Mouse (Mus musculus) hindbrain, embryonic 16.5 days (tissue): ENCODE results near the gene Kazn. TPM values are rescaled to one million over a fixed set of nuclear protein-coding genes. Genes with fewer than 3 reads are reported as not detected.

Source experiments
- ATAC-seq: fragments of 200-750 bp; cut with Nextera tagmentation; 2 replicates; pipeline ENCODE4 v1.8.0; 2017; ENCODE audit warnings: moderate TSS enrichment, moderate library complexity
- H3K27ac ChIP-seq: fragments of 300-500 bp; sonication (generic); 2 replicates; pipeline ENCODE4 v1.5.1; 2014; ENCODE audit warnings: low read depth, mild to moderate bottlenecking, control low read depth, low read length, moderate library complexity
- H3K27me3 ChIP-seq: fragments of 300-500 bp; sonication (generic); replicated peaks from 2 replicates; pipeline ENCODE4 v1.6.1; 2014; ENCODE audit warnings: low read length; ENCODE audit not compliant: control insufficient read depth, insufficient read depth
- H3K36me3 ChIP-seq: fragments of 300-500 bp; sonication (generic); 2 replicates; pipeline ENCODE4 v1.6.1; 2014; ENCODE audit warnings: mild to moderate bottlenecking, low read length, moderate library complexity, mixed read lengths; ENCODE audit not compliant: control insufficient read depth, insufficient read depth
- H3K4me1 ChIP-seq: fragments of 300-500 bp; sonication (generic); 2 replicates; pipeline ENCODE4 v1.6.1; 2014; ENCODE audit warnings: low read depth, low read length; ENCODE audit not compliant: control insufficient read depth, insufficient read depth
- H3K4me2 ChIP-seq: fragments of 300-500 bp; sonication (generic); 2 replicates; pipeline ENCODE4 v1.6.1; 2014; ENCODE audit warnings: mild to moderate bottlenecking, low read length, control low read depth, moderate library complexity
- H3K4me3 ChIP-seq: fragments of 300-500 bp; sonication (generic); 2 replicates; pipeline ENCODE4 v1.5.1; 2014; ENCODE audit warnings: mild to moderate bottlenecking, low read length, control low read depth, moderate library complexity
- H3K9ac ChIP-seq: fragments of 300-500 bp; sonication (generic); 2 replicates; pipeline ENCODE4 v1.6.1; 2014; ENCODE audit warnings: low read depth, mild to moderate bottlenecking, control low read depth, low read length, moderate library complexity
- H3K9me3 ChIP-seq: fragments of 300-500 bp; sonication (generic); 2 replicates; pipeline ENCODE4 v1.6.1; 2014; ENCODE audit warnings: mild to moderate bottlenecking, low read length, moderate library complexity; ENCODE audit not compliant: control insufficient read depth
- WGBS: fragments of 180-500 bp; shearing (Covaris S2); extraction: QIAGEN DNeasy Blood & Tissue Kit; methylation state at CpG from one replicate; pipeline ENCODE4 v1.1.7; 2014; 5-methylcytosine and 5-hydroxymethylcytosine counted together
- polyA plus RNA-seq: library from polyadenylated mRNA; unstranded; fragments of >200 nt; fragmentation: Nextera tagmentation; extraction: Ambion mirVana; gene quantifications from 2 replicates; pipeline ENCODE4 v1.2.1, GENCODE M21; 2015

Gene Kazn
- polyA plus RNA-seq, result 26.4 and 27.1 TPM in 2 replicates

DNA sequence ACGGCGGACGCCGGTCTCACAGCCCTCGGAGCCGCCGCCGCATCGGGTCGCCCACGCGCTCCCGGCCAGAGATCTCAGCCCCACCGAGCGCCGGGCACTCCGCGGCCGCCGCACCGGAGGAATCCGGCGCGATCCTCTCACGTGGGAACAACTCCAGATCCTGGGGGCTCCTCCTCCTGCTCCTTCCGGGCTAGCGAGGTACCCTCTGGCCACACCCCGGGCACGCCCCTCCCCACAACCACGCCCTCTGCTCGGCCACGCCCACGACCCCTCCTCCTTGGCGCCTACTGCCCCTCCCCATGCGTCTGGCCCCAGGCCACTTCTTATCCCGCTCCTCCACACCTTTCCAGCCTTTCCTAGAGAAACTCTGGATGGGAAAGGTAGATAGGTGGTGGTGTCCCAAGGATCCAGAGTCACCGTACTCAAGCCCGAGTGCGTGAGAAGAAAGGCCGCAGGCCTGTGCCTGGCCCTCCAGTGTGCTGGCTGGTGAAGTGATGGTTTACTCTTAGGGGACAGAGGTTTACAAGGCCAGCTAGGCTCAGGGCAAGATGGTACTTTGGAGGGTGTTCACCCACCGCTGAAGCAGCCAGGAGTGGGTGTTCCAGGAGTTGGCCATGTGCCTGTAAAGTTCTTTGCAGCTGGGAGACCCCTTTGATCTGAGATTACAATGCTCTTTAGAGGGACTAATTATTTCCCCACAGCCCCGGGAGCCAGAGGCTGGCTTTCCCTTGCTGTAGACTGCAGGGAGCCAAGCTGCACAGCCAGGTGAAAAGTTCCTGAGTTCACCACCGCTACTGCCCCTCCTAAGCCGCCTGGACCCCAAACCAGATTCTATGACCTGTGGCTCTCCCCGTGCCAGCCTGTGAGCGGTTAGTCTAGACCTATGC lies at the start of gene Kazn:
Gene Kazn, minus strand, starts transcription at position 162 of the 887 bp plus-strand sequence.
- 7% methylated on average over 24 of the region's 46 CpGs for WGBS
- H3K4me3 ChIP-seq, result peak within 1 kb of the TSS; percentile 67
- peak; percentile 71 for ATAC-seq
- H3K4me2 ChIP-seq, result peak within 1 kb of the TSS; percentile 98
- H3K4me1 ChIP-seq, result peaks cover 17% of the 10 kb centered on the region
- H3K9ac ChIP-seq, result peak within 1 kb of the TSS; percentile 83
- no peaks in the 10 kb centered on the region for H3K9me3 ChIP-seq
- no peaks in the 10 kb centered on the region for H3K36me3 ChIP-seq
- H3K27ac ChIP-seq, result peak within 1 kb of the TSS; percentile 57
- H3K27me3 ChIP-seq, result no peaks in the 10 kb centered on the region

DNA sequence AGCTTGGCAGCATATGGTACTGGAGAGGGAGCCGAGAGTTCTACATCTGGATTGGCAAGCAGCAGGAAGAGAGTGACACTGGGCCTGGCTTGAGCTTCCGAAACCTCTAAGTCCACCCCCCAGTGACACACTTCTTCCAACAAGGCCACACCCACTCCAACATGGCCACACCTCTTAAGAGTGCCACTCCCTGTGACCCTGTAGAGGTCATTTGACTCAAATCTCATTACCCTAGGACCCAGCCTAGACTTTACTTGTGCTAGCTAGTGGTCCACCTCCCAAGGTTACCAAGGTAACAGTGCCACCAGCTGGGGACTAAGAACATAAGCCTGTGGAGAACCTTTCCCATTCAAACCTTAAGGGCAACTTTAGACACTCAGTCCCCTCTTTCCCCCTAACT lies 46.3 kb upstream of the Kazn start:
- Histone ChIP-seq H3K9ac (no peak overlapping the region), H3K4me3 (no peak overlapping the region), H3K27me3 (no peaks in the 10 kb centered on the region), H3K4me1 (no peaks in the 10 kb centered on the region; the same call in 1 of the 2 replicates), H3K4me2 (no peak overlapping the region), H3K9me3 (no peaks in the 10 kb centered on the region), H3K36me3 (no peaks in the 10 kb centered on the region; the same call in 1 of the 2 replicates), H3K27ac (no peak overlapping the region)
- ATAC-seq, result no peak
- WGBS, result 74% methylated on average over 2 of the region's 2 CpGs

DNA sequence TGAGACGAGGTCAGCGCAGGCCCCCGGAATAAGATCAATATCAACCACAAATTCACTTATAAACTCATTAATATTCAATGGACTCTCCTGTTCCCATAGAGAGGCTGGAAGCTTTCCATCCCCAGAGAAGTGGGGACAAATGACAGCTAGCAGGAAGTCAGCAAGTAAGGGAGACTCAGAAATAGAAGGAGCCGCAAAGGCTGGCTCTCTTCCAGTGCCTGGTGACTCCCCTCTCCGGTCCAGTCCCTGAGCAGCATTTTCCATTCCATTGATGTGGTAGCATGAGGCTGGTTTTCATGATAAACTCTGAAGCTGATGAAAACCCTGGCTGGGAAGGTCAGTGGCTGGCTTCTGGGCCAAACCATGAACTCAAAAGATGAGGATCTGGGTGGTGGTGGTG lies 44.7 kb upstream of the Kazn start:
- H3K36me3 ChIP-seq, result no peaks in the 10 kb centered on the region; the same call in 1 of the 2 replicates
- H3K9ac ChIP-seq, result no peak overlapping the region
- H3K27me3 ChIP-seq, result no peaks in the 10 kb centered on the region
- no peak for ATAC-seq
- no peak overlapping the region; the same call in 1 of the 2 replicates for H3K27ac ChIP-seq
- H3K4me1 ChIP-seq, result no peaks in the 10 kb centered on the region; the same call in 1 of the 2 replicates
- no peak overlapping the region for H3K4me2 ChIP-seq
- WGBS, result 55% methylated on average over 5 of the region's 5 CpGs
- no peak overlapping the region for H3K4me3 ChIP-seq
- no peaks in the 10 kb centered on the region for H3K9me3 ChIP-seq

DNA sequence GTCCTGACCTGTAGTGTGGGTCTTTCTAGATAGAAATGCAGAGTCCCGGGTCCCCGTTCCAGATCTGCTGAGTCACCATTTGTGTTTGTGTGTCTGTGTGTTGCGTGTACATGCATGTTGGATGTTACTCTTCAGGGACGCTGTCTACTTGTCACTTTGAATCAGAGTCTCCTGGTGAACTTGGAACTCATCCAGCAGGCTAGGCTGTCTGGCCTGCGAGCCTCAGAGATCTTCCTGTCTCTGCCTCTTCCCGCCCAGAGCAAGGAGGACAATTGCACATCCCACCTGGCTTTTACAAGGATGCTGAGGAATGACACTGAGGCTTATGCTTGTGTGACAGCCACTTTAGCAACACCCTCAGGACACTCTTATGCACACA lies 39.0 kb upstream of the Kazn start:
- no peak overlapping the region for H3K4me2 ChIP-seq
- no peaks in the 10 kb centered on the region for H3K36me3 ChIP-seq
- WGBS, result 86% methylated on average over 6 of the region's 6 CpGs
- H3K9me3 ChIP-seq, result no peaks in the 10 kb centered on the region
- no peak overlapping the region for H3K9ac ChIP-seq
- peaks cover 9% of the 10 kb centered on the region for H3K4me1 ChIP-seq
- no peak overlapping the region for H3K27ac ChIP-seq
- ATAC-seq, result no peak
- no peak overlapping the region for H3K4me3 ChIP-seq
- no peaks in the 10 kb centered on the region for H3K27me3 ChIP-seq

DNA sequence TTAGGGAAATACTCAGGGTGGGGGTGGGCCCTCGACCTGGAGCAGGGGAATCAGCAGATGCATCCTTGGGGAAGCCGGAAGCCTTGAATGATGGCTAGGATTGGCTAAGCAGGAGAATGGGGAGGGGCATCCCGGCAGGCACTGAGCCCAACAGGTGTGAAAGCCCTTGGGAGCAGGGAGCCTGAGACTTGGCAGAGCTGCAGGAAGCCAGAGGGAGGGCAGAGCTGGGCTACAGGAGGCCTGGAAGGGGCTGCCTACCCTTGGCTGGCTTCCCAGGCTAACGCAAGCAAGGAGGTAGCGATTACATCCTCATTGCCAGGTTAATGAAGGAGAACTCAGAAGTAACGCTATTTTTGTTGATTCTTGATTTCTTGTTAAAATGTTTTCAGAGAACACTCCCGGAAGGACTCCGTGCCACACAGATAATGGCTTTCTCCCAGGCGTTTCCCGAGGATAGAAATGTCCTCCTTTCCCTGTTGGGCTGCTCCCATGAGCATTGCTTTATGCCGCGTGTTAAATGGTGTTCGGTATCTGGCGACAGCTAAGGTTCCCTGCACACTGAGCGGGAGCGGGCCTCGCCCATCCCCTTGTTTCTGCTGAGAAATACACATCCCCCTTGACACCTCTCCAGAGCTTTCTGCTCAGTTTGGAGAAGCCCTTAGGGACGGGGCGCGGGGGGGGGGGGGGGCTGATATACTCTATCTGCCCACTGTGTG lies 38.4 kb upstream of the Kazn start:
- Histone ChIP-seq H3K4me2 (peak overlapping the region; percentile 32; the same call in 1 of the 2 replicates), H3K27me3 (no peaks in the 10 kb centered on the region), H3K27ac (no peak overlapping the region), H3K9me3 (no peaks in the 10 kb centered on the region), H3K9ac (no peak overlapping the region), H3K4me1 (peaks cover 9% of the 10 kb centered on the region), H3K36me3 (no peaks in the 10 kb centered on the region), H3K4me3 (no peak overlapping the region)
- 28% methylated on average over 20 of the region's 20 CpGs for WGBS
- peak; percentile 18; the same call in 1 of the 2 replicates for ATAC-seq

DNA sequence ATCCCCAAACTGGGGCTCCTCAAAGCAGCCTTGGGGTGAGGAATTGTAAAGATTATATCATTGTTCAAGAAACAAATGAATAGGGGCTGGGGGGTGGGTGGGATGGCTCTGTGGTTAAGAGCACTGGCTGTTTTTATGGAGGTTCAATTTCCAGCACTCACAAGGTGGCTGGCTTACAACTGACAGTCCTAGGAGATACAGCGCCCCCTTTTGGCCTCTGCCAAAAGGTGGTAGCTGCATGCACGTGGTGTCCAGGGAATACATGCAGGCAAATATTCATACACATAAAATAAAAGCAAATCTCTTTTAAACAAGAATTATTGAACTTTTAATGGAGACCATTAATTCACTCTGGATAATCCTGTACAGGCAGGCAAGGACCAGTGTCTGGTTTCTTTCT lies 36.0 kb upstream of the Kazn start:
- Histone ChIP-seq H3K4me2 (no peak overlapping the region), H3K9ac (no peak overlapping the region), H3K36me3 (no peaks in the 10 kb centered on the region), H3K4me1 (peaks cover 9% of the 10 kb centered on the region), H3K4me3 (no peak overlapping the region), H3K9me3 (no peaks in the 10 kb centered on the region), H3K27me3 (no peaks in the 10 kb centered on the region), H3K27ac (no peak overlapping the region)
- ATAC-seq, result no peak
- WGBS, result 50% methylated on average over 2 of the region's 2 CpGs

DNA sequence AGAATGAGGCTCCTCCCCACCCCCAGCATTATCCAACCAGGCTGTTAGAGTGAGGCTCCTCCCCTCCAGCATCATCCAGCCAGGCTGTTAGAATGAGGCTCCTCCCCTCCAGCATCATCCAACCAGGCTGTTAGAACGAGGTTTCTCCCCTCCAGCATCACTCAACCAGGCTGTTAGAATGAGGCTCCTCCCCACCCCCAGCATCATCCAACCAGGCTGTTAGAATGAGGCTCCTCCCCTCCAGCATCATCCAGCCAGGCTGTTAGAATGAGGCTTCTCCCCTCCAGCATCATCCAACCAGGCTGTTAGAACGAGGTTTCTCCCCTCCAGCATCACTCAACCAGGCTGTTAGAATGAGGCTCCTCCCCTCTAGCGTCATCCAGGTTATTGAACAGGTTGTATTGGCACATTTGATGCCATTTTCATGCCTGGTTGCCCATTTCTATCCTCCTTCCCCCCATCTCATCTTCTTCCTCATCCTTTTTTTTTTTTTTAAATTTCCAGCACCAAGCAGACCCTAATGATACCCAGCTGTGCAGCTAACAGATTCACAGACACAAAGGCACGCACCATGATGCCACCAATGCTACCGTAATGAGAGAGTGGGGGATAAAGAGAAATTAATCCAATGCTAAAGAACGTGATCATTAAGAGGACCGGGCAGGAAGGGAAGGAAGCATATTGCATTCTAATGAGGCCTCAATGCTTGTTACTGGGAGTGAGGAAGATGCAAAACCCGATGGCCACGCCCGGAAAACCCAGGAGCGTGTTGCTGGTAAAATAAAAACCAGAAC lies 35.4 kb upstream of the Kazn start:
- WGBS, result 63% methylated on average over 11 of the region's 11 CpGs
- no peak overlapping the region for H3K4me3 ChIP-seq
- H3K9ac ChIP-seq, result no peak overlapping the region
- no peaks in the 10 kb centered on the region for H3K9me3 ChIP-seq
- H3K36me3 ChIP-seq, result no peaks in the 10 kb centered on the region
- H3K4me2 ChIP-seq, result no peak overlapping the region
- H3K27ac ChIP-seq, result no peak overlapping the region
- H3K27me3 ChIP-seq, result no peaks in the 10 kb centered on the region
- no peak for ATAC-seq
- H3K4me1 ChIP-seq, result peaks cover 9% of the 10 kb centered on the region

GRCm38 (mm10) chr4:142271506-142271905 lies 32.3 kb upstream of the Kazn start:
- Histone ChIP-seq H3K4me2 (no peak overlapping the region), H3K9ac (no peak overlapping the region), H3K27ac (no peak overlapping the region), H3K36me3 (no peaks in the 10 kb centered on the region), H3K9me3 (no peaks in the 10 kb centered on the region), H3K27me3 (no peaks in the 10 kb centered on the region), H3K4me1 (peaks cover 10% of the 10 kb centered on the region), H3K4me3 (no peak overlapping the region)
- WGBS, result 62% methylated on average over 3 of the region's 3 CpGs
- ATAC-seq, result no peak
